Mouse (Mus musculus) MEL (cell line): Measurements from ENCODE around the gene Akap13.

Source experiments
- MEF2A ChIP-seq: IDR thresholded peaks from 2 replicates; pipeline ENCODE4 v1.6.1; 2014; ENCODE audit warnings: low read depth, mild to moderate bottlenecking, inconsistent platforms, low read length, improper control_type of control experiment; ENCODE audit not compliant: poor library complexity, insufficient replicate concordance, severe bottlenecking; ENCODE audit errors: extremely low read depth
- POLR2AphosphoS2 ChIP-seq: IDR thresholded peaks from 2 replicates; pipeline ENCODE4 v1.6.1; 2011; ENCODE audit warnings: low read length, improper control_type of control experiment

GRCm38 (mm10) chr7:75480721-75481426, 25.5 kb downstream of the Akap13 start:
- TF ChIP-seq POLR2AphosphoS2 (no peak), MEF2A (no peak)
